Mouse (Mus musculus) stomach, postnatal 0 days (tissue): ENCODE results near the gene Fam107b. TPM values are rescaled to one million over a fixed set of nuclear protein-coding genes. Genes with fewer than 3 reads are reported as not detected.

Experiments
- ATAC-seq: fragments of 200-750 bp; cut with Nextera tagmentation; 2 replicates; pipeline ENCODE4 v1.8.0; 2017; ENCODE audit not compliant: low FRiP score, low TSS enrichment
- DNase-seq: peaks from one replicate; pipeline ENCODE4 v3.0.0-alpha.2; 2016; ENCODE audit warnings: low spot score
- H3K27ac ChIP-seq: fragments of 300-500 bp; sonication (generic); replicated peaks from 2 replicates; pipeline ENCODE4 v1.5.1; 2014; ENCODE audit warnings: mild to moderate bottlenecking, control low read depth
- H3K27me3 ChIP-seq: fragments of 300-500 bp; sonication (generic); 2 replicates; pipeline ENCODE4 v1.6.1; 2014; ENCODE audit warnings: low read length; ENCODE audit not compliant: control insufficient read depth, insufficient read depth
- H3K36me3 ChIP-seq: fragments of 300-500 bp; sonication (generic); 2 replicates; pipeline ENCODE4 v1.6.1; 2014; ENCODE audit warnings: low read length, mixed read lengths; ENCODE audit not compliant: control insufficient read depth, insufficient read depth
- H3K4me1 ChIP-seq: fragments of 300-500 bp; sonication (generic); replicated peaks from 2 replicates; pipeline ENCODE4 v1.6.1; 2014; ENCODE audit warnings: antibody characterized with exemption; ENCODE audit not compliant: control insufficient read depth, insufficient read depth
- H3K4me2 ChIP-seq: fragments of 300-500 bp; sonication (generic); replicated peaks from 2 replicates; pipeline ENCODE4 v1.6.1; 2014; ENCODE audit warnings: low read depth, mild to moderate bottlenecking, control low read depth, moderate library complexity
- H3K4me3 ChIP-seq: fragments of 300-500 bp; sonication (generic); 2 replicates; pipeline ENCODE4 v1.5.1; 2014; ENCODE audit warnings: low read depth, low read length, control low read depth
- H3K9ac ChIP-seq: fragments of 300-500 bp; sonication (generic); 2 replicates; pipeline ENCODE4 v1.6.1; 2014; ENCODE audit warnings: mild to moderate bottlenecking, low read length, control low read depth, mixed read lengths
- H3K9me3 ChIP-seq: fragments of 300-500 bp; sonication (generic); 2 replicates; pipeline ENCODE4 v1.6.1; 2016; ENCODE audit warnings: low read length; ENCODE audit not compliant: control insufficient read depth
- CTCF ChIP-seq: IDR thresholded peaks from 2 replicates; pipeline ENCODE4 v1.5.1; 2016; ENCODE audit warnings: antibody characterized with exemption, low read depth, mild to moderate bottlenecking, moderate library complexity
- EP300 ChIP-seq: optimal IDR thresholded peaks from 2 replicates; pipeline ENCODE3; 2016; ENCODE audit warnings: antibody characterized with exemption
- WGBS: fragments of 180-500 bp; shearing (Covaris S2); extraction: QIAGEN DNeasy Blood & Tissue Kit; methylation state at CpG from one replicate; pipeline ENCODE4 v1.1.7; 2014; 5-methylcytosine and 5-hydroxymethylcytosine counted together
- polyA plus RNA-seq: library from polyadenylated mRNA; unstranded; fragments of >200 nt; fragmentation: Nextera tagmentation; extraction: Ambion mirVana; gene quantifications from 2 replicates; pipeline ENCODE4 v1.2.1, GENCODE M21; 2015

The Fam107b gene
- polyA plus RNA-seq, 1 experiment from 2014 or later = 46.4 TPM

DNA sequence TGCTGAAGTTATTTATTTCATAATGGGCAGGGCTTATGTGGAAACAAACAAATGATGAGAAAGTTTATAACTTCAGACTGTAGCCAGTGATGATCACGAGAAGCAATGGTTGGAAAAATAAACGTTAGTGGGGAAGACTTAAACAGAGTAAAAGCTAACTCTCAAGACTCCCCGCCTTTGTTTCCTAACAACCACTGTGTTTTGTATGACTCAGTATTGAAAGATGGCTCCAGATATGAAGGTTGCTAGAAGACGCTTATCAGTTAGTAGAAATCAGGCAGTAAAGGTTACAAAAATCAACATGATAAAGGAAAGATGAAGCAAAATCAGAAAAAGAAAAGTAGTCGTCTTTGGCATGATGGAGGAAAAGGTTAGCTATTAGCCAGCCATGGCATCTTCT is 78.9 kb downstream of the Fam107b start:
- Histone ChIP-seq H3K9me3 (no peaks in the 10 kb centered on the region), H3K27me3 (no peaks in the 10 kb centered on the region), H3K4me1 (no peaks in the 10 kb centered on the region), H3K36me3 (no peaks in the 10 kb centered on the region), H3K27ac (no peak overlapping the region), H3K4me2 (no peak overlapping the region), H3K9ac (no peak overlapping the region), H3K4me3 (no peak overlapping the region)
- WGBS = 37% methylated on average over 5 of the region's 5 CpGs
- ATAC-seq (no peak), DNase-seq (no peak)
- TF ChIP-seq CTCF (no peak), EP300 (no peak)

DNA sequence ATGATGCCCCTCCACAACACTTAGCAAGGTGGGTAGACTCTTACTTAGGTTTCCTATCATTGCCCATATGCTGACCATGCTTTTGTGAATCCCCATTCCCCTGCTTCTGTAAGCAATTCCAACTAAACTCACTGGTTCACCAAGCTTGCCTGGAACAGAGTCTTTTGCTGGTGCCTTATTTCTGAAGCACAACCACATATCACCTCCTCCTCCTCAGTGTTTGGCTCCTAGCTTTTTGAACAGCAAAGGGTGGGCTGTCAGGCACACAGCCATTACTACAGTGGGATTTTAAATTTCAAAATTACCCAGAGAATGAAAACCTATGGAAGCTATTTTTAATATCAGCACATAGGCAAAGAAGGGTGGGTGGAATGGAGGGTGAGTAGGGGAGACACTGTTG is 84.3 kb downstream of the Fam107b start:
- Histone ChIP-seq H3K9me3 (no peaks in the 10 kb centered on the region), H3K4me2 (no peak overlapping the region), H3K36me3 (no peaks in the 10 kb centered on the region), H3K27me3 (no peaks in the 10 kb centered on the region), H3K4me3 (no peak overlapping the region), H3K27ac (no peak overlapping the region), H3K9ac (no peak overlapping the region), H3K4me1 (no peaks in the 10 kb centered on the region)
- no peak for TF ChIP-seq EP300
- TF ChIP-seq CTCF = no peak
- DNase-seq (no peak), ATAC-seq (no peak)

DNA sequence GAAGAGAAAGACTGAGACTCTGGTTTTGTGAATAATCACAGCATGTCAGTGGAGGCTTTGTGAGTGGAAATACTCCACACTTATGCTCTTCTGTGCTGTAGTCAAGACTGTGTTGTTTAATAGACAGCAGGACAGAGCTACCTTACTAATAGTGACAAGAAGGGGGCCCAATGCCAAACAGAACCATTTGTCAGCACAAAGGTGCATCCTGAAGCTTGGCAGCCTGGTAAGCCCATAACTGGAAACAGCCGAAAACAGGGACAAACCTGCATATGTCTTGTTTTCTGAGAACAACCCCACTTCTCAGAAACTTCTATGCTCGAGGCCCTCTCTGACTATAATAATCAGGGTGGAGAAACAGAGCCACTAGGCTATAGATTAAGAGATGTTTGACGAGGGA is 85.8 kb downstream of the Fam107b start:
- no peak overlapping the region for H3K27ac ChIP-seq
- H3K36me3 ChIP-seq = no peaks in the 10 kb centered on the region
- no peaks in the 10 kb centered on the region for H3K27me3 ChIP-seq
- DNase-seq (no peak), ATAC-seq (no peak)
- H3K4me1 ChIP-seq = no peaks in the 10 kb centered on the region
- H3K4me2 ChIP-seq = no peak overlapping the region
- H3K9ac ChIP-seq = no peak overlapping the region
- no peaks in the 10 kb centered on the region for H3K9me3 ChIP-seq
- no peak overlapping the region for H3K4me3 ChIP-seq
- 70% methylated on average over 3 of the region's 3 CpGs for WGBS
- TF ChIP-seq CTCF (no peak), EP300 (no peak)

DNA sequence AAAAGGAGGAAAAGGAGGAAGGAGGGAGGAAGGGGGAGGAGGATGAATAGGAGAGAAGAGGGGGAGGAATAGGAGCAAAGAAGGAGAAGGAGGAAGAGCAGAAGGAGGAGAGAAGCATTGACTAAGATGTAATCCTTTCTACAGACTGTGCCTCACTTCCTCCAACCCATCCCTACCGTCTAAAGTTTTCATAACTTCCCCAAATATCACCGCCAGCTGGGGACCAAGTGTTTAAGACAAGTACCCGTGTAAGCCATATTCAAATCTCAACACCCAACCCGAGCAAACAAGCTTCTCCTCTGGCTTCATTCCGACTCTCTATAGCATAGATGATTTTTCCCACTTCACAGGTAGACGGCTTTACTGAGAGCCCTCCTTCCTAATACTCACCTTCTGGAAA is 86.5 kb downstream of the Fam107b start:
- ATAC-seq = no peak
- Histone ChIP-seq H3K9me3 (no peaks in the 10 kb centered on the region), H3K9ac (no peak overlapping the region), H3K4me3 (no peak overlapping the region), H3K4me2 (no peak overlapping the region), H3K27ac (no peak overlapping the region), H3K27me3 (no peaks in the 10 kb centered on the region), H3K36me3 (no peaks in the 10 kb centered on the region), H3K4me1 (no peaks in the 10 kb centered on the region)
- 85% methylated on average over 6 of the region's 6 CpGs for WGBS
- TF ChIP-seq CTCF (no peak), EP300 (no peak)
- DNase-seq = no peak

- Histone ChIP-seq H3K36me3 (no peaks in the 10 kb centered on the region), H3K9ac (no peak overlapping the region), H3K9me3 (no peaks in the 10 kb centered on the region), H3K27me3 (no peaks in the 10 kb centered on the region), H3K4me3 (no peak overlapping the region), H3K4me1 (no peaks in the 10 kb centered on the region), H3K4me2 (no peak overlapping the region), H3K27ac (no peak overlapping the region)
- ATAC-seq = no peak
- WGBS = 68% methylated on average over 5 of the region's 5 CpGs
- TF ChIP-seq CTCF (no peak), EP300 (no peak)
- DNase-seq = no peak
Observed at GRCm38 (mm10) chr2:3657376-3657775, 87.1 kb downstream of the Fam107b start.

- 49% methylated on average over 9 of the region's 11 CpGs for WGBS
- no peaks in the 10 kb centered on the region for H3K4me1 ChIP-seq
- H3K27ac ChIP-seq = peak overlapping the region; percentile 61; the same call in 1 of the 2 replicates
- TF ChIP-seq CTCF (no peak), EP300 (no peak)
- no peaks in the 10 kb centered on the region for H3K36me3 ChIP-seq
- no peaks in the 10 kb centered on the region for H3K9me3 ChIP-seq
- no peaks in the 10 kb centered on the region for H3K27me3 ChIP-seq
- DNase-seq = peak; percentile 40
- ATAC-seq = peak; percentile 15; the same call in 1 of the 2 replicates
- H3K4me3 ChIP-seq = no peak overlapping the region
- no peak overlapping the region for H3K4me2 ChIP-seq
- no peak overlapping the region for H3K9ac ChIP-seq
Observed at GRCm38 (mm10) chr2:3657811-3658730, 87.8 kb downstream of the Fam107b start.
